Mouse (Mus musculus) midbrain, embryonic 16.5 days (tissue): Measurements from ENCODE around the gene Trim7. TPM values are rescaled to one million over a fixed set of nuclear protein-coding genes. Genes with fewer than 3 reads are reported as not detected.

ENCODE experiments used
- ATAC-seq: fragments of 200-750 bp; cut with Nextera tagmentation; 2 replicates; pipeline ENCODE4 v1.8.0; 2017; ENCODE audit warnings: moderate TSS enrichment
- H3K27ac ChIP-seq: fragments of 300-500 bp; sonication (generic); 2 replicates; pipeline ENCODE4 v1.5.1; 2014; ENCODE audit warnings: mild to moderate bottlenecking, low read length, mixed read lengths
- H3K27me3 ChIP-seq: fragments of 300-500 bp; sonication (generic); 2 replicates; pipeline ENCODE4 v1.6.1; 2014; ENCODE audit warnings: low read depth, low read length, mixed read lengths; ENCODE audit not compliant: control insufficient read depth, insufficient read depth
- H3K36me3 ChIP-seq: fragments of 300-500 bp; sonication (generic); 2 replicates; pipeline ENCODE4 v1.6.1; 2014; ENCODE audit warnings: mild to moderate bottlenecking, low read length, moderate library complexity, mixed read lengths; ENCODE audit not compliant: control insufficient read depth, insufficient read depth
- H3K4me1 ChIP-seq: fragments of 300-500 bp; sonication (generic); 2 replicates; pipeline ENCODE4 v1.6.1; 2014; ENCODE audit warnings: mild to moderate bottlenecking, low read length, mixed read lengths; ENCODE audit not compliant: control insufficient read depth, insufficient read depth
- H3K4me2 ChIP-seq: fragments of 300-500 bp; sonication (generic); 2 replicates; pipeline ENCODE4 v1.6.1; 2014; ENCODE audit warnings: mild to moderate bottlenecking, low read length, mixed read lengths
- H3K4me3 ChIP-seq: fragments of 300-500 bp; sonication (generic); 2 replicates; pipeline ENCODE4 v1.5.1; 2014; ENCODE audit warnings: low read depth, mild to moderate bottlenecking, low read length, moderate library complexity, mixed read lengths
- H3K9ac ChIP-seq: fragments of 300-500 bp; sonication (generic); 2 replicates; pipeline ENCODE4 v1.6.1; 2014; ENCODE audit warnings: low read depth, low read length, mixed read lengths
- H3K9me3 ChIP-seq: fragments of 300-500 bp; sonication (generic); replicated peaks from 2 replicates; pipeline ENCODE4 v1.6.1; 2014; ENCODE audit warnings: mild to moderate bottlenecking, low read length, mixed read lengths; ENCODE audit not compliant: control insufficient read depth, poor library complexity, severe bottlenecking
- WGBS: fragments of 180-500 bp; shearing (Covaris S2); extraction: QIAGEN DNeasy Blood & Tissue Kit; methylation state at CpG from one replicate; pipeline ENCODE4 v1.1.7; 2014; 5-methylcytosine and 5-hydroxymethylcytosine counted together
- polyA plus RNA-seq: library from polyadenylated mRNA; unstranded; fragments of >200 nt; fragmentation: Nextera tagmentation; extraction: Ambion mirVana; gene quantifications from 2 replicates; pipeline ENCODE4 v1.2.1, GENCODE M21; 2015

Gene Trim7
- polyA plus RNA-seq, 1 experiment from 2014 or later, result 3.6 TPM

DNA sequence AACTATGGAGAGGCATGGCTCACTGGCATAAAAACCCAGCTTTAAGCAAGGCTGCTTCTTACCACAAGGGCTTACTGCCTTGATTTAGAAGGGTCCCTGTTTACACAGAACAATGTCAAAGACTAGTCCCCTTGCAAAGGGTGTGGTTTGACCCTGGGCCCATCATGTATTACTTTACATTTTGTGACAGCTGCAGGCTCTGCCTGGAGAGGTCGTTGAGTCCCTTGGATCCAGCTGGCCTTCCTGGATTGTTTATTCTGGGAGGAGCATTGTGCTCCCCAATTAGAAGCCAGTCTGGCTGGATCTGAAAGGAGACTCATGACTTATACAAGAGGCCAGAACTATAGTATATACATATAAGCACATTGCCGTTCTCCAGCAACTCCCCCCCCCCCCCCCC, 24.3 kb downstream of the Trim7 start:
- no peaks in the 10 kb centered on the region for H3K9me3 ChIP-seq
- no peaks in the 10 kb centered on the region for H3K27me3 ChIP-seq
- H3K36me3 ChIP-seq, result no peaks in the 10 kb centered on the region
- WGBS, result 60% methylated on average over 2 of the region's 2 CpGs
- no peak overlapping the region for H3K9ac ChIP-seq
- ATAC-seq, result no peak
- H3K4me1 ChIP-seq, result peaks cover 21% of the 10 kb centered on the region
- H3K4me2 ChIP-seq, result no peak overlapping the region
- H3K27ac ChIP-seq, result no peak overlapping the region
- no peak overlapping the region for H3K4me3 ChIP-seq

DNA sequence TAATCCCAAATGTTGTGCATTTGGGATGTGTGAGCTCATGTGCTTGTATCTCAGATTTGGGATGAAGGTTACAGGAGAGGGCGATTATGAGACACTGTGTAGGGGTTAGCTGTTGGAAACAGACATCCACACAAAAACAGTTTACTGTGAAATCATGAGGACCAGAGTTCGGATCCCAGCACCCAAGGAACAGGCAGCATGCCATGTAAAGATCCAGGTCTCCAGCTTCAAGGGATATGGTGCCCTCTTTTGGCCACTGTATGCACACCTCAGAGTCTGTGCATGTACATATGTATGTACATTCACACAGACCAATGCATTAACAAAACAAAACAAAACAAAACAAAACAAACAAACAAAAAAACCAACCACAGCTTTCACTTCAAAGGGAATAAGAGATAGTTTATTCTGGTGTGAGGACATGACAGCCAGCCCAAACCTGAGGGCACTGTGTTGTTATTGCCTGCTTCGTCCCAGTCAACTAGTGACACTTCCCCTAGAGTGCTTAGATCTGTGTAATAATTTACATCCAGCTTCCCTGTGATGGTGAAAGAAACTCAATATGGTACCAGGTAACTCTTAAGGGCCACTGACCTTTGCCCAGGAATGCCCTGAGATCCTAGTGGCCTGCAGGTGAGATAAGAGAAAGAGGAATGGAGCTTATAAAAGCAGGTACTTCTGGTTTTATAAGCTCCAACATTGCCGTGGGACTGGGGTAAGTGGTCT, 25.5 kb downstream of the Trim7 start:
- Histone ChIP-seq H3K27ac (no peak overlapping the region), H3K4me2 (no peak overlapping the region), H3K4me1 (peaks cover 21% of the 10 kb centered on the region), H3K4me3 (no peak overlapping the region), H3K9me3 (no peaks in the 10 kb centered on the region), H3K36me3 (no peaks in the 10 kb centered on the region), H3K9ac (no peak overlapping the region), H3K27me3 (no peaks in the 10 kb centered on the region)
- 83% methylated on average over 4 of the region's 4 CpGs for WGBS
- ATAC-seq, result no peak

DNA sequence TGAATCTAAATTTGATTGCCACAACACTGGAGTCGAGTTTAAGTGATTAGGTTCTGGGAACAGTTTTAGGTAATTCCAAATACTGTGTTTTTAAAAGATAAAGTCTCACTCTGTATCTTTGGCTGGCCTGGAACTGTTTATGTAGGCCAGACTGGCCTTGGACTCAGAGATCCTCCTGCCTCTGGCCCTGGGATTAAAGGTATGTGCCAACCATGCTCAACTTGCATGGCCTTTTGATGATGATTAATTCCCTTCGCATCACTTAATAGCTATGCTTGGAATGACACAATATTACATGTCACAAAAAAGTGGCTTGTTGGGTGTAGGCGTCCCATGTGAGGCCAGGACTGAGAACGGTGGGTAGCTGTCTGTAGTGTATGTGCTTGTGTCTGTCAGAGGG, 26.2 kb downstream of the Trim7 start:
- no peaks in the 10 kb centered on the region for H3K27me3 ChIP-seq
- ATAC-seq, result no peak
- H3K9me3 ChIP-seq, result no peaks in the 10 kb centered on the region
- peak overlapping the region; percentile 63 for H3K4me3 ChIP-seq
- peak overlapping the region; percentile 70; the same call in 1 of the 2 replicates for H3K27ac ChIP-seq
- H3K4me1 ChIP-seq, result peaks cover 21% of the 10 kb centered on the region
- H3K36me3 ChIP-seq, result no peaks in the 10 kb centered on the region
- peak overlapping the region; percentile 65; the same call in 1 of the 2 replicates for H3K9ac ChIP-seq
- 76% methylated on average over 4 of the region's 4 CpGs for WGBS
- peak overlapping the region; percentile 95 for H3K4me2 ChIP-seq

- peak overlapping the region; percentile 63 for H3K4me3 ChIP-seq
Measured at GRCm38 (mm10) chr11:48852624-48853473, 26.9 kb downstream of the Trim7 start.

DNA sequence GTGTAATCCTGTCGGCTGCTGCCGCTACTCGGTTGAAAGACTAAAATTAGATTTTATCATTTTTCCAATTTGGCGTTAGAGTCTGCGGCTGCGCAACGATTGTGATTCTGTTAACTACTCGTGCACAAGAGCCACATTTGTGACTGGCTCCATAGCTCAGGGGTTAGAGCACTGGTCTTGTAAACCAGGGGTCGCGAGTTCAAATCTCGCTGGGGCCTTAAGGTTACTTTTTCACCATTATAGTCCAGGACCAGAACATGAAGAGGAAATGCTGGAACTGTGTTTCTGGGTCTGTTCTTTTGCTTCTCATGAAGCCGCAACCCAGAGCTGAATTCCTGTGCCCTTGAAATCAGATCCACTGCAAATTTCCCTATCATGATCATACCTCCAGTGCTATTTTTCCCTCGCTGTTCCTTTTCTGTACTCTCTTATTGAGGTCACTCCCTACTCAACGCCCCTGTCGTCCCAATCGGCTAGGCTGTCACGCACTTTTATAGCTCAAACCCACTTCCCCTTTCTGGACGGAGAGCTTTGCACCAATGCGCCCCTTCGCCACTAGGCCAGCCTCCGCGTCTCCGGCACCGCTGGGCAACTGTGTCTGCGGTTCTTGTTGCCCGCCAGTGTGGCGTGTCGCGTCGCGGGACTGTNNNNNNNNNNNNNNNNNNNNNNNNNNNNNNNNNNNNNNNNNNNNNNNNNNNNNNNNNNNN, 27.7 kb downstream of the Trim7 start:
- under 1% methylated on average over 31 of the region's 31 CpGs for WGBS

More at GRCm38 (mm10) chr11:48852624-48853473, 26.9 kb downstream of the Trim7 start:
- peak; percentile 43 for ATAC-seq
- Histone ChIP-seq H3K9ac (peak overlapping the region; percentile 65), H3K27ac (peak overlapping the region; percentile 70), H3K4me2 (peak overlapping the region; percentile 95), H3K9me3 (no peaks in the 10 kb centered on the region), H3K4me1 (peaks cover 21% of the 10 kb centered on the region), H3K27me3 (no peaks in the 10 kb centered on the region), H3K36me3 (no peaks in the 10 kb centered on the region)
- 8% methylated on average over 23 of the region's 23 CpGs for WGBS

GRCm38 (mm10) chr11:48859014-48859413, 33.1 kb downstream of the Trim7 start:
- Histone ChIP-seq H3K9ac (peak overlapping the region; percentile 52), H3K4me3 (peak overlapping the region; percentile 49), H3K27ac (no peak overlapping the region), H3K36me3 (no peaks in the 10 kb centered on the region), H3K27me3 (no peaks in the 10 kb centered on the region), H3K4me1 (peaks cover 16% of the 10 kb centered on the region), H3K4me2 (peak overlapping the region; percentile 75), H3K9me3 (no peaks in the 10 kb centered on the region)
- ATAC-seq, result no peak
- under 1% methylated on average over 6 of the region's 6 CpGs for WGBS

More for the DNA sequence above, 27.7 kb downstream of the Trim7 start:
- H3K4me2 ChIP-seq, result peak overlapping the region; percentile 95
- H3K9me3 ChIP-seq, result no peaks in the 10 kb centered on the region
- H3K36me3 ChIP-seq, result no peaks in the 10 kb centered on the region
- H3K27ac ChIP-seq, result peak overlapping the region; percentile 70
- H3K9ac ChIP-seq, result peak overlapping the region; percentile 65
- peak overlapping the region; percentile 63 for H3K4me3 ChIP-seq
- ATAC-seq, result peak; percentile 69
- peaks cover 26% of the 10 kb centered on the region for H3K4me1 ChIP-seq
- H3K27me3 ChIP-seq, result no peaks in the 10 kb centered on the region

- 80% methylated on average over 1 of the region's 1 CpGs for WGBS
Measured at GRCm38 (mm10) chr11:48862784-48863319, 36.9 kb downstream of the Trim7 start.

GRCm38 (mm10) chr11:48863808-48864207, 37.9 kb downstream of the Trim7 start:
- Histone ChIP-seq H3K4me2 (no peak overlapping the region), H3K36me3 (no peaks in the 10 kb centered on the region), H3K27me3 (no peaks in the 10 kb centered on the region), H3K4me3 (no peak overlapping the region), H3K9me3 (no peaks in the 10 kb centered on the region), H3K27ac (no peak overlapping the region), H3K4me1 (peaks cover 2% of the 10 kb centered on the region; the same call in 1 of the 2 replicates), H3K9ac (no peak overlapping the region)
- WGBS, result 92% methylated on average over 3 of the region's 3 CpGs
- ATAC-seq, result no peak

More at GRCm38 (mm10) chr11:48862784-48863319, 36.9 kb downstream of the Trim7 start:
- Histone ChIP-seq H3K27me3 (no peaks in the 10 kb centered on the region), H3K36me3 (no peaks in the 10 kb centered on the region), H3K4me3 (no peak overlapping the region), H3K9ac (no peak overlapping the region), H3K4me1 (peaks cover 8% of the 10 kb centered on the region; the same call in 1 of the 2 replicates), H3K4me2 (no peak overlapping the region), H3K27ac (no peak overlapping the region), H3K9me3 (no peaks in the 10 kb centered on the region)
- ATAC-seq, result no peak
